Mouse (Mus musculus): ENCODE results near the gene Tcf7l2. TPM values are rescaled to one million over a fixed set of nuclear protein-coding genes. Genes with fewer than 3 reads are reported as not detected.

The Tcf7l2 gene
- total RNA-seq, 2 experiments from 2014 or later: 51.2 to 54.9 TPM

DNA sequence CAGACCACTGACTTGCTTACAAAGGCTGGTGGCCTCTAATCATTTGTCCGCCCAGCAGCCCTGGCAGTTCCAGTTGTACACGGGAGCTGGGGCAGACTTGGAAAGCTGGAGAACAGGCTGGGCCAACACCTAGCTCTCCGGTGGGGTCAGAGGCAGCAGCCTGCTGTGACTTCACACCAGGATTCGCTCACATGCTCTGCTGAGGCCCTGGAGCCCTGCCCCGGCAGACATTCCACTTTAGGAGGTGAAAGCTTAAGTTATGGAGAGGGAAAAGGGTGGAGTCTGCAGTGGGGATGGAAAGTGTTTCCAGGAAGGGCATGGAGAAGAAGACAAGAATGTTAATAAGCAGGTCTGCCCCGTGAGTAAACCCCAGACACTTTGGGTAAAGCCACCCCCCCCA lies 19.2 kb upstream of the Tcf7l2 start:
- DNase-seq (ENCODE audit: low spot score in 2 of 2): no peak

DNA sequence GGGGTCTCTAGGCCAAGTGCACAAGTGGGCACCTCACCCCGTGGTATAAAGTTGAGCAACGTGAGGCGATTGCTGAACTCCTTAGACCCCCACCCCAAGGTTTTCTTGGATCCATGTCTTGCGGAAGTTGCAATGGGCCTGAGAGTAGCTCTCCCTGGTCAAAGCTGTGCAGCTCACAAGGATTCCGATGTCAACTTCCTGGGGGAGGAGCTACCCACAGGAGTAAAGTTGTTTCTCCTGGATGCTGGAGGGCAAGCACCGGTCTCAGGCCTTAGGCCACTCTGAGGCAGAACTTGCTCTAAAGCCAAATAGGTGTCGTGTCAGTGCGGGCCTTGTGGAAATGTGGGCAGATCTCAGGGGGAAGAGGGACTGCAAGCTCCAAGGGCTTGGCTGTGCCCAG lies 12.2 kb upstream of the Tcf7l2 start:
- no peak for DNase-seq (ENCODE audit: low spot score in 2 of 2)

DNA sequence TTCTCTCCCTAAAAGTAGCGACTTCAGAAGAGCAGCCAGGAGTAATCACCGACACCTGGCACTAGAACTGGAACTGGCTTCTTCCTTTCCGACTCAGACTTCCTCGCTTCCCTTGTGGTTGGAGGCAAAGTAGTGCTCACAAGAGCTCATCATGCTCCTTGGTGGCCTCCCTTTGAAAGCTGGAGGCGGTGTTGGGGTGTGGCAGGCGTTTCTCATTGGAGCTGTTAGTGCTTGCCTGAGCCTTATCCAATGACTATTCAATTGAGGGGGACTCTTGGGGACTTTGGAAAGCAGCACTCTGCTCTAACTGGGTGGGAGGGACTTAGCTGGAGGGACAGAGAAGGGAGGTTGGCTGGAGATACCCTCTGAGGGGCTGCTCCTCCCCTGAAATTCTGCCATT lies 9.1 kb upstream of the Tcf7l2 start:
- DNase-seq (ENCODE audit: low spot score in 2 of 2): no peak

GRCm38 (mm10) chr19:55732994-55733393 lies 8.6 kb upstream of the Tcf7l2 start:
- no peak for DNase-seq (ENCODE audit: low spot score in 2 of 2)

- no peak for DNase-seq (ENCODE audit: low spot score in 2 of 2)
Measured at GRCm38 (mm10) chr19:55736016-55736415, 5.6 kb upstream of the Tcf7l2 start.

- no peak for DNase-seq (ENCODE audit: low spot score in 2 of 2)
Measured at GRCm38 (mm10) chr19:55739713-55740112, 1.9 kb upstream of the Tcf7l2 start.

GRCm38 (mm10) chr19:55740753-55741438 lies 724 bp upstream of the Tcf7l2 start:
- DNase-seq (ENCODE audit: low spot score in 2 of 2): no peak

DNA sequence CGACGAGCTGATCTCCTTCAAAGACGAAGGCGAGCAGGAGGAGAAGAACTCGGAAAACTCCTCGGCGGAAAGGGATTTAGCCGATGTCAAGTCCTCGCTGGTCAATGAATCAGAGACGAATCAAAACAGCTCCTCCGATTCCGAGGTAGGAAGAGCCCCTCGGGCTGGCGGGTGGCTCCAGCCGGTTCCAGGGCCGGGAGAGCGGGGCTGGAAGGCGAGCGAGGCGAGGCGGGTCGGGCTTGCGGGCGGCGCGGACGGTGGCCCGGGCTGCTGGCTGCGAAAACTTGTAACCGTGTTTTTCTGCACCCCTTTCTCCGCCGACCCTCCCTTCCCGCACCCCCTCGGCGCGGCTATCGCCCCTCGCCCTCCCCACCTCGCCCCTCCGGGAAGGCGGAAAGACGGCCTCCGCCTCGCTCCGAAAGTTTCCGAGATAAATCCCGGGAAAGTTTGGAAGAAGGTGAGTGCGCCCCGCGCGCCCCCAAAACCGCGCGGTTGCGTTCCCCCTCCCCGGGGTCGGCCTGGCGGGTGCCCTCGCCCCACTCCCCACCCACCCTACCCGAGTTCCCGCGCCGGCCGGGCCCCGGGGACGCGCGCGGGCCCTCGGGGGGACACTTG lies 873 bp downstream of the Tcf7l2 start:
- DNase-seq (ENCODE audit: low spot score in 2 of 2): peak; percentile 56 to 57

DNA sequence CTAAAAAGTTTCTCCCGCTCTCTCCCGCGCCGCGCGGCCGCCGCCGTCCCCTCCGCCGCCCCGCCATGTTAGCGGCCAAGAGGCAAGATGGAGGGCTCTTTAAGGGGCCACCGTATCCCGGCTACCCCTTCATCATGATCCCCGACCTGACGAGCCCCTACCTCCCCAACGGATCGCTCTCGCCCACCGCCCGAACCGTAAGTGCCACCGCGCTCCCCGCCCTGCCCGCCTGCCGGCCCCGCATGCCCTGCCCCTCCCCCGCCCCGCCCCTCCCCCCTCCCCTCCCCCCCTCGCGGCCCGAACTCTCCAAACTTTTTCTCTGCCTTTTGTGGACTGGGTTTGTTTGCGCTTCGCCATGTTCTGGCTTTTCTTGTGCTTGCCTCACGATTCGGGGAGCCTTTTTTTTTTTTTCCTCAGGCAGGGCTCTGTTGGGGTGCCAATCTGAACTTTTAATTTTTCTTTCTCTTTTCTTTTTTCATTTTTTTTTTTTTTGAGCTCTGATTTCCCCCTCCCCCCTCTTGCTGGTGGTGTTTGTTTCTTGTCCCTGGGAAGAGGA lies 1.5 kb downstream of the Tcf7l2 start:
- DNase-seq (ENCODE audit: low spot score in 2 of 2): peak; percentile 50 to 70

DNA sequence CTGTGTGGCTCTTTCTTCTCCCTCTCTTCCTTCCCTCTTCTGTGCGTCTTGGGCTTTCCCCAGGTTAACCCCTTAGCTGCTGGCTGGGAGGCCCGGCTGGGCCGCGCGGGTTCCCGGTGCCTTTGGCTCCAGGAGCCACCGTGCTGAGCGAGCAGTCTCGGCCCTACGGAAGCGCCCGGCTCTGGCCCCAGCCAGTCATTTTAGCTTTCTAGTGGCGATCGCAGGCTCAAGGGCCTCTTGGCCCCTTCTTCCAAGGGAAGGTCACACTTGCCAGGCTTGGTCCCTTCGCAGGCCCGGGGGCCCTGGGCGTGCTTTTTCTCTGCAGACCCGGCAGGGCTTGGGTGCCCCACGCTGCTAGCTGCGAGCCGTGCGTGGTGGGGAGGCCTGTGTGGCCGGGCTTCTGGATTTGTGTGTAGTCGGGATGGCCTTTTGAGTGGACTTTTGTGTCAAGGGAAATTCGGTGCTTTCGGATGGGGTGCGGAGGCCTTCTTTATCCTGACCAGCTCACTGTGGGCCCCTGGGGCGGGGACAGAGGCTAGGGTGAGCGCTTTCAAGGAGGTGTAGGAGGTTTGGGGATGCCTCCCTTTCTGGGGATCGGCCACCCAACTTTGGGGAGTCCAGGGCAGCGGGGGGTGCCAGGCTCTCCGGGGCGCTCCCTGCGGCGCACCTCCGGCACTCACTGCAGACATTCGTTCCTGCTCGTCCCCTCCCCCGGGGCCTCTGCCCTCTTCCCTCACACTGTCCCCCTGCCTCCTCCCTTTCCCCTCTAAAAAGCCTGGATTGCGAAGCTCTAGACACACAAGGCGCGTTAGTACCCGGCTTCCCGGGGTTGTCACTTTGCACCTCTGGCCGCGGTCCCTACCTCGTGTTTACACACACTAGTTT lies 2.2 kb downstream of the Tcf7l2 start:
- peak; percentile 53 to 77 for DNase-seq (ENCODE audit: low spot score in 2 of 2)

DNA sequence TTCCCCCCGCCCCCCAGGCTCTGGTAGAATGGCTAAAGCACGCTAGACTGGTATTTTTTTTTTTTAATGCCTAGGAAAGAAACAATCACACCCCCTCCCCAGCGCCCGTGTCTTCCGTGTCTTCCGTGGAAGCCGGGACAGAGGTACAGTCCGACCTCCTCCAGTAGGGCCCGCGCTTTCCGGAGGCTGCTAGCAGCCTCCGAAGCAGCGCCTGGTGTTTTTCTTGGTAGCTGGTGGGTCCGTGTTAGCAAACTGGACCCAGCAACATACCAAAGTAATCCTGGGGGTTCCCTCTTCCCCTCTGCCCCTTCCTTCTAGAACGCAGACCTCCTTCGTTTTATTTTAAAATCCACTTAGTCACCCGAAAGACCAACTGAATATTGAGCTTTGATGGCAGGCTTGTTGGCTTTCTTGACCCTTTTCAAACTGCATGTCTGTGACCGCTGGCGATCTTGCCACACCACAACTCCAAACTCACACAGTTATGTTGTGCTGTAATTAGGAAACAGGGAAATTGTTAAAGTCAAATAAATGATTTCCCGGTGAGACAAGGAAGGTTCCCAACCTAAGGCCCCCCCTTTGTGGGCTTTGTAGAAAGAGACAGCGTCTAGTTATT lies 3.1 kb downstream of the Tcf7l2 start:
- DNase-seq (ENCODE audit: low spot score in 2 of 2): peak in 1 of 2 experiments; percentile 35

DNA sequence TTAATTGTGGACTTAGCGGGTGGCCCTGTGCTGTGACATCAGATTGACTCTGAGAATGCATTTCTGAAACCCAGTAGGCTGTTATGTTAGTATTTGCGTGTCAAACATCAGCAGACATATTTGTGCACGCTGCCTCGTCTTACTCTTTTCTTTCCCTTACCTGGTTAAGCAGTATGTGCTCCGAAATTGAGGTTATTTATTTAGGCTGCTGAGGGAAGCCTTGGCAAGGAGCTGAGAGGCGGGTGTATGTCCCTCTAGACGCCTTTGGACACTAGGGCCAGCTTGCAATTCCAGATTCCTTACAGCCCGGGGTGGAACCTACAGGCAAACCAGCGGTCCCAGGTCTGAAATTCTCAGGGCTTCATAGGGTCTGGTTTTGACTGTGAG lies 3.6 kb downstream of the Tcf7l2 start:
- DNase-seq (ENCODE audit: low spot score in 2 of 2): peak in 1 of 2 experiments; percentile 23

- DNase-seq (ENCODE audit: low spot score in 2 of 2): no peak
Measured at GRCm38 (mm10) chr19:55746241-55746640, 4.6 kb downstream of the Tcf7l2 start.

DNA sequence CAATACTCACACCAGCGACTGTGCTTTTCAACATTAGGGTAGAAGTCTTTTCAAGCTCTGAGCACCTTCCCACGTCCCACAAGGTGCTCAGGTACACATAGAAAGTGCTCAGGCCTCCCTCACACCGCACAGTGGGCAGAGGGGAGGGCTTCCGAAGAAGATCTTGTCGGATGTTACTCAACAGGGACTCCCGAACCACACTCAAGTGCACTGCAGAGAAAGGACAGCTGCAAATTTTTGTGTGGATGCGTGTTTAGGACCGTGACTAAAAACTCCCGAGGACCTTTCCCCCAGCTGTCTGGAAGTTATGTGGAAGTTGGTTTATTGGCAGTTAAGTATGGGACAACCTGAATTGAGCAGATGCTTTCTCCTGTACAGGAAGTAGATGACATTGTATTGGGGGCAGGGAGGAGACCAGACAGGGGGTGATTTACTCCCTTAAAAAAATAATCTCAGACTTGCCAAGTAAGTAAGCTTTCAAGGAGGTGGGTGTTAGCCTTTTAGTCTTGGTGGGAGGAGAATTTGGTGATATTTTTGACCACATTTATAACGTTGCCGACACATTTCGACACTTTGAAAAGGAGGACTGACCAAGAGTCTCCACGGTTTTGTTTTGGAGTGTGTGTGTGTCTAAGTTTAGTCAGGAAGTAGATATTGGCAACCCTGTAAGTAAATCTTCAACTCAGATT lies 5.8 kb downstream of the Tcf7l2 start:
- no peak for DNase-seq (ENCODE audit: low spot score in 2 of 2)

- no peak for DNase-seq (ENCODE audit: low spot score in 2 of 2)
Measured at GRCm38 (mm10) chr19:55747926-55748291, 6.3 kb downstream of the Tcf7l2 start.

GRCm38 (mm10) chr19:55748801-55749200 lies 7.2 kb downstream of the Tcf7l2 start:
- no peak for DNase-seq (ENCODE audit: low spot score in 2 of 2)

DNA sequence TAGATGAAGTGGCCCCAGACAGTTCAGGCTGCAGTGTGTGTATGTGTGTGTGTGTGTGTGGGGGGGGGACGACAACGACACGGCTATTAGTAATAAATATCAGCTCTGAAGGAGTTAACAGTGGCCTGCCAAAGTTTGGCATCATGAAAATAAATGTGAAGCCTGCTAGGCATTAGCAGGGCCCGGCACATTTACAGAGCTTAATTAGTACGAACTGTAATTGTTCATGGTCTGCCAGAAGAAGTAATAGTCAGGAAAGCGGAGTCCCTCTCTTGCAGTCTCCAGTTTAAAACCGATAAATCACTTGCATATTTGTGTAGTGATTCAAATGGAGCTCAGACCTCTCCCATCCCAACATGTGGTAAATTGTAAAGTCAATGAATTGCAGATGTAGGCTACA lies 7.9 kb downstream of the Tcf7l2 start:
- no peak for DNase-seq (ENCODE audit: low spot score in 2 of 2)

GRCm38 (mm10) chr19:55750048-55750447 lies 8.4 kb downstream of the Tcf7l2 start:
- DNase-seq (ENCODE audit: low spot score in 2 of 2): no peak

- DNase-seq (ENCODE audit: low spot score in 2 of 2): no peak
Measured at GRCm38 (mm10) chr19:55750465-55750864, 8.8 kb downstream of the Tcf7l2 start.

DNA sequence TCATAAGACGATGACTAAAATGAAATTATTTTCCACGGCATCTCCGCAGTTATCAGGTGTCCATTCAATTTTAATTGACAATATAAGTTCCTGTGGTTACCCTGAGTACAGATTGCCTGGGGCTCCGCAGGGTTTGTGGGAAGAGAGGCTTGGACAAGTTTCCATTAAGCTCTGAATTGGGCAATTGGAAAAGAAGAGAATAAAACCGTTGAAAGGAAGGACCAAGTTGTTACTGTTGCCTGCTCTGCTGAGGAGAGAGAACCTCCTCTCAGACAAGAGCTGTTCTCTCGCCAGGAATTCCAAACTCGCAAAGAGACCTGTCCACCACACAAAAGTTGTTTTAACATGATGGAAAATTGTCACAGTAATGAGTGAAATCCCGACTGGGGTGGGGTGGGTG lies 11.2 kb downstream of the Tcf7l2 start:
- no peak for DNase-seq (ENCODE audit: low spot score in 2 of 2)

- DNase-seq (ENCODE audit: low spot score in 2 of 2): no peak
Measured at GRCm38 (mm10) chr19:55754303-55754702, 12.7 kb downstream of the Tcf7l2 start.
